Mouse (Mus musculus) lung, embryonic 14.5 days (tissue): ENCODE results near the gene Cfap61. TPM values are rescaled to one million over a fixed set of nuclear protein-coding genes. Genes with fewer than 3 reads are reported as not detected.

Experiments used
- ATAC-seq: fragments of 200-750 bp; cut with Nextera tagmentation; 2 replicates; pipeline ENCODE4 v1.8.0; 2017; ENCODE audit warnings: mild to moderate bottlenecking, moderate TSS enrichment, moderate library complexity; ENCODE audit not compliant: insufficient read depth
- DNase-seq: peaks from one replicate; pipeline ENCODE4 v3.0.0-alpha.2; 2015
- H3K27ac ChIP-seq: fragments of 300-500 bp; sonication (generic); 2 replicates; pipeline ENCODE4 v1.5.1; 2014; ENCODE audit warnings: low read depth, mild to moderate bottlenecking, moderate library complexity
- H3K27me3 ChIP-seq: fragments of 300-500 bp; sonication (generic); 2 replicates; pipeline ENCODE4 v1.6.1; 2014; ENCODE audit warnings: low read length, control low read depth; ENCODE audit not compliant: insufficient read depth
- H3K36me3 ChIP-seq: fragments of 300-500 bp; sonication (generic); 2 replicates; pipeline ENCODE4 v1.6.1; 2014; ENCODE audit warnings: control low read depth; ENCODE audit not compliant: insufficient read depth
- H3K4me1 ChIP-seq: fragments of 300-500 bp; sonication (generic); 2 replicates; pipeline ENCODE4 v1.6.1; 2014; ENCODE audit warnings: antibody characterized with exemption, control low read depth; ENCODE audit not compliant: insufficient read depth
- H3K4me2 ChIP-seq: fragments of 300-500 bp; sonication (generic); 2 replicates; pipeline ENCODE4 v1.6.1; 2014; ENCODE audit warnings: mild to moderate bottlenecking
- H3K4me3 ChIP-seq: fragments of 300-500 bp; sonication (generic); 2 replicates; pipeline ENCODE4 v1.5.1; 2014; ENCODE audit warnings: low read depth, low read length
- H3K9ac ChIP-seq: fragments of 300-500 bp; sonication (generic); 2 replicates; pipeline ENCODE4 v1.6.1; 2014
- H3K9me3 ChIP-seq: fragments of 300-500 bp; sonication (generic); 2 replicates; pipeline ENCODE4 v1.6.1; 2016; ENCODE audit warnings: low read depth, low read length, control low read depth
- CTCF ChIP-seq: IDR thresholded peaks from 2 replicates; pipeline ENCODE4 v1.5.1; 2016; ENCODE audit warnings: antibody characterized with exemption, low read depth
- WGBS: fragments of 180-500 bp; shearing (Covaris S2); extraction: QIAGEN DNeasy Blood & Tissue Kit; methylation state at CpG from one replicate; pipeline ENCODE4 v1.1.7; 2014; 5-methylcytosine and 5-hydroxymethylcytosine counted together
- polyA plus RNA-seq: library from polyadenylated mRNA; unstranded; fragments of >200 nt; fragmentation: Nextera tagmentation; extraction: Ambion mirVana; gene quantifications from 2 replicates; pipeline ENCODE4 v1.2.1, GENCODE M21; 2014

The Cfap61 gene
- 0.11 TPM in 1 of 2 replicates, not detected in the other for polyA plus RNA-seq

DNA sequence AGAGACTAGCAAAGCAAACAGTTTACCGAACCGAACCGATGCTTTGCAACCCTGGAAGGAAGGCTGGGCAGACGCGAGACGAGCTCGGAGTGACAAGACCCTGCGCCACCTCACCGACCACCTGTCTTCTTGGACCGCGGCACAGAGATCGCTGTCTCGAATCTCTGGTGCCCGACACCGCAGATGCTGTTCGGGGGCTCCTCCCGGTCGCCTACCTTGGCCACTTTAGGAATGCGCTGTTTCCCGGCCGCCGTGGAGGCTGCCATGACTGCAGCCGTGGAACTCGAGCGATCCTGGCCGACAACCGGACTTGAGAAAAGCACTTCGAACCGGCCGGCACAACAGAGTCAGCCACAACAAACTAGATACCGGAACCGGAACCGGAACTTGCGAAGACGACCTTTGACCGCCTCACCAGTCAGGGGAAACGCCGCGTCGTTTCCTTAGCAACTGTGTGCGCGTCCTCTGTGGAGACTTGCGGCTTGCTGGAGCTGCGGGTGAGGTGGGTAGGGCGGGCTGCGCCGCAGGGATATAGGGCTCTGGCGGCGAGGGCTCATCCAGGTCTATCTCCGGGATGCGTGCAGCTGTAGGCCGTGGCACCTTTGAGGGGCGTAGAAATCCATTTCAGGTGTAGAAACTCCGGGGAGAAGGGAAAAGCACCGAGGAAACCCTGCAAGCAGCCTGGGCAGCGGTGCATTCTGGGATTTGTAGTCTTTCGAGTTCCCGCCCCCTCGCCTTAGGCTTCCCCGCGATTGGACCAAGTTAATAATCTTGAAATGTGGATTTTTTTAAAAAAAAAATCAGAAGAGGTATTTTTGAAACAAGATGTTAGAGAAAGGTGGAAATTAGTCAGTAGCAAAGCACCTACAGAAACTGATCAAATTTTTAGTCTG lies at the start of gene Cfap61, which contains the start of gene Crnkl1:
TSS of gene Cfap61 (plus strand) at position 446 of the 893 bp plus-strand sequence.
TSS of gene Crnkl1 (minus strand) at position 676 of the 893 bp plus-strand sequence.
- peak within 1 kb of the TSS; percentile 90 for H3K4me2 ChIP-seq
- no peak for TF ChIP-seq CTCF
- H3K36me3 ChIP-seq: peaks cover 22% of the 10 kb centered on the region
- DNase-seq (peak; percentile 98), ATAC-seq (peak; percentile 98)
- peak within 1 kb of the TSS; percentile 67 for H3K9ac ChIP-seq
- no peaks in the 10 kb centered on the region for H3K9me3 ChIP-seq
- no peaks in the 10 kb centered on the region for H3K27me3 ChIP-seq
- H3K4me1 ChIP-seq: no peaks in the 10 kb centered on the region; the same call in 1 of the 2 replicates
- H3K4me3 ChIP-seq: peak within 1 kb of the TSS; percentile 79
- WGBS: under 1% methylated on average over 61 of the region's 61 CpGs
- H3K27ac ChIP-seq: no peak within 1 kb of the TSS

DNA sequence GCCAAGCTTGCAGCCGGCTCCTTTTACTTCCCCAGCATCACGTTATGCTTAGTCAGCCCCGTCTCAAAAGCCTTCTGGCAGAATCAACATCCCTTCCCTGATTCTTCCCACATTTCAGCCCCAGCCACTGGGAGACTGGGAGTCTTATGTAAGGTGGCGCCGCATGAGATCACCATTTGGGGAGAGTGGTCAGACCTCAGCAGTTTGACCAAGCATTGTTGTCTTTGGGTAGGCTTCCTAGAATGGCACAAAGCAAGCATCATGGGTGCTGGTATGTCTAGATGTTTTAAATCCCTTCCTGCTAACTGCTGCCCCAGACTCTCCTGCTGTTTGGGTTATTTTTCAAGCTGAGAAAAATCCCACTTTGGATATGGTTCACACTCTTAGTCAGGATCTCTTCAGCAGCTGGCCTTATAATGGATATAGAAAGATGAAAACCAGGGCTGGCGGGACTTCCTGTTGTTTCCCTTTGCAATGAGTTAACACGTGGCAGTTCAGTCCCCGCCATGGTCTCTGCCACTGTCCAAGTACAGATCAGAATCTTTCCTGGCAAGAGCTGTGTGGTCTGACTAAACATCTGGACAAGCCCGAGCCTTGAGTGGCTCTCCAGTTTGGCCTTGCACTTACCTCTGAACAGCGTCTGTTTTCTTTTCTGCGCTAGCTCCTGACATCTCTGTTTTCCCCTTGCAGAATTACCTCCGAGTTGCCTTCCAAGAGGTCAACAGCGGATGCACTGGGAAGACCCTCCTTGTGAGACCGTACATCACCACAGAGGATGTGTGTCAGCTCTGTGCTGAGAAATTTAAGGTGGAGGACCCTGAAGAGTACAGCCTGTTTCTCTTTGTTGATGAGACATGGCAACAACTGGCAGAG lies 49.4 kb upstream of the Cfap61 start:
- ATAC-seq (no peak), DNase-seq (peak; percentile 50)
- Histone ChIP-seq H3K4me3 (no peak overlapping the region), H3K27me3 (no peaks in the 10 kb centered on the region), H3K4me2 (no peak overlapping the region), H3K4me1 (peaks cover 22% of the 10 kb centered on the region), H3K36me3 (peaks cover 49% of the 10 kb centered on the region), H3K9ac (no peak overlapping the region), H3K9me3 (no peaks in the 10 kb centered on the region), H3K27ac (peak overlapping the region; percentile 75)
- 48% methylated on average over 14 of the region's 14 CpGs for WGBS
- no peak for TF ChIP-seq CTCF

DNA sequence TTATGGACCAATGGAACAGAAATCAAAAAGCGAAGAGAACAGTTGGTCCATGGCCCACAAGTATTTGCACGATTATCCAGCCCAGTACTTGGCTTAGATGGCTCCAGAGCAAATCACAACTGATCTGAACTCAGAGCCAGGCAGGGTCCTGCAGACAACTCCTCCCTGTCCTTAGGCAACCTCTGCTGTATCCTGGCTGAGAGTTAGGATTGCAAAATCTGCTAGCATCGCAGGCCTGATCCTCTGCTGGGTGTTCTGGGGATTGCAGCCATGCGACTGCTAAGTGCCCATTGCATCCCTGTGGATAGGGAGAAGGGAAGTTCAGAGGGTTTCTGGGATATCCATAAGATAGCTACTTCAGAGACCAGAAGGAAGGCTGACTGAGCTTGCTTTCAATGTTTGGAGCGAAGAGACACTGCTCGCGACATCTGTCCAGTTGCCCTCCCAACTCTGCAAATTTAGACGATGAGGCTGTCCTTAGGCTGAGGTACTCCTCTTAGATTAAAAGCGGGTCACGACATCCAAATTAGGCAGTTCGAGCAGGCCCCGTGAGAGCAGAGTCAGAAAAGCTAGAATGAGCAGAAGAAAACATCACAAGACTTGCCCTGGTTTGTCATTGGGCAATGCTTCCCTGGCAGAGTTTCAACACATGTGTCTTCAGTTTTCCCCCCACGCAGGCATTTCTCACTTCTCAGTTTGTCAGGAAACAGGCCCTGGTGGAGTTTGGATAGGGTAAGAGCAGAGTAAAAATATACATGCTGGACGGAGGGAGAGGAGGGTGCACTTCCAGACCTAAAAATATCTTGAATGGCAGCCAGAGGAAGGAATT lies 46.4 kb upstream of the Cfap61 start:
- DNase-seq: peak; percentile 92
- Histone ChIP-seq H3K4me2 (peak overlapping the region; percentile 10; the same call in 1 of the 2 replicates), H3K4me1 (peaks cover 22% of the 10 kb centered on the region), H3K27me3 (no peaks in the 10 kb centered on the region), H3K9me3 (no peaks in the 10 kb centered on the region), H3K27ac (peak overlapping the region; percentile 85), H3K36me3 (peaks cover 41% of the 10 kb centered on the region), H3K4me3 (no peak overlapping the region), H3K9ac (no peak overlapping the region)
- ATAC-seq: peak; percentile 87
- WGBS: 39% methylated on average over 14 of the region's 14 CpGs
- TF ChIP-seq CTCF: peak; percentile 78

DNA sequence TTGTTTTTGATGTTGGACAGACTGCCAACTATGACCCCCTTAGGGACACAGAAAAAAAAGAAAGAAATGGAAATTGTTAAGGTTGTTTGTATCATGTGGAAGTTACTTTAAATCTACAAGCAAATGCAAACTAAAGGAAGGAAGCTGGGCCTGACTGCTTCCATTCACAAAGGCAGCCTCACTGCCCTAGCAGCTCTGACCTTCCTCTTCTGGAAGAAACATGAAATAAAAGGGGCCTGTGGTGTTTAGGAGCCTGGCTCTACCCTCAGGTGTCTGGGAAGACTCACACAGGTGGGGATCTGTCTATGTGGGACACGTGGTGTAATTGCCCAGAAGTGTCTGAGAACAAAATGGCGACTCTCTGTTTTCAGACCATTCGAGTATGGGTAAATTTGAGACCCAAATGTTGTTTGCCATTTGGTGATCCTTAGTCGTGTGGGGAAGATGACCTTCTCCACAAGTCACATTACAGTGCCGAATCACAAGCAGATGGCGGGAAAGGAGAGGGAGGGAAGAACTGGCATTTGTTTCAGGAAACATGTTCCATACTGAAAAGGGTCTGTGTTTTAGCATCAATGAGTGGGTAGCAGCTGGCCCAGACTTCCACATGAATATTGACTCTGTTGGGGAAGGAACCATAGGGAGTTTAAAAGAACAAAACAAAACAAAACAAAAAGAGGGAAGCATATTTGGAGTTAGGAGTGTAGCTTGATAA lies 45.7 kb upstream of the Cfap61 start:
- ATAC-seq (no peak), DNase-seq (no peak)
- no peaks in the 10 kb centered on the region for H3K27me3 ChIP-seq
- TF ChIP-seq CTCF: no peak
- no peak overlapping the region for H3K9ac ChIP-seq
- no peaks in the 10 kb centered on the region for H3K9me3 ChIP-seq
- no peak overlapping the region for H3K4me3 ChIP-seq
- 58% methylated on average over 6 of the region's 6 CpGs for WGBS
- H3K27ac ChIP-seq: peak overlapping the region; percentile 90
- H3K36me3 ChIP-seq: peaks cover 35% of the 10 kb centered on the region
- H3K4me2 ChIP-seq: no peak overlapping the region
- H3K4me1 ChIP-seq: peaks cover 22% of the 10 kb centered on the region

DNA sequence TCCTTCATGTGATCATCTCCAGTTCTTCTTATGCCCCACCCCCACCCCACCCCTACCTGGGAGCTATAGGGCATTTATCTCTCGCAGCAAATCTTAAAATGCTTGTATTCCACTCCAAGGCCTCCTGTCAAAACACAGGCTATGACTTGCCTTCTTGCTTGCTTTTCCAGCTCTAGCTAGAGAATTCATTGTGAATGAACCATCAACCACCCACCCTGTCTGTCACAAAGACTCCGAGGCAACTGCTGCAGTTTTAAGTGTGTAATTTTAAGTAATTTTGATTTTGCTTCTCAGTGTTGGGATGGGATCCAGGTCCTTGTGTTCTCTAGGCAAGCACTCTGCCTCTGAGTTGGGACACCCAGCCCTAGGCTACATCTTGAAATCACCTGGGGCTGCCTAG lies 44.0 kb upstream of the Cfap61 start:
- no peak overlapping the region for H3K9ac ChIP-seq
- no peaks in the 10 kb centered on the region for H3K9me3 ChIP-seq
- WGBS: 76% methylated on average over 2 of the region's 2 CpGs
- peaks cover 19% of the 10 kb centered on the region for H3K36me3 ChIP-seq
- H3K4me2 ChIP-seq: no peak overlapping the region
- no peak overlapping the region for H3K27ac ChIP-seq
- no peak for TF ChIP-seq CTCF
- no peak overlapping the region for H3K4me3 ChIP-seq
- no peaks in the 10 kb centered on the region for H3K27me3 ChIP-seq
- ATAC-seq (no peak), DNase-seq (no peak)
- H3K4me1 ChIP-seq: peaks cover 14% of the 10 kb centered on the region

DNA sequence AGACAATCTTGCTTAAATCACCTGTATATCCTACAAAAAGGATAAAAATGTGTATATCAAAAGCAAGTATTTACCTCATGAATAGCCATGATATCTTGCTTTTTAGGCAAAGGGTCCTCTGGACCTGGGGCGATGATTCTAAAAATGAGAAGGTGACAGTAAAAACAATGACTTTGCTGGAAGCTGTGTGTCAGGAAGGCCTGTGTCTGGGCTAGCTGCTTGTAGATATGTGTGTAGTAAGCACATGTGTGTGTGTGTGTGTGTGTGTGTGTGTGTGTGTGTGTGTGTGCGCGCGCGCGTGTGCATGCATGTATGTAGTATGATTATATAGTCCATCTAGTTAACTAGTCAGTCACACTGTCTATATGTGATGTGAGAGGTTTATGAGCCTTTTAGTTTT lies 40.8 kb upstream of the Cfap61 start:
- Histone ChIP-seq H3K9ac (no peak overlapping the region), H3K4me1 (peaks cover 7% of the 10 kb centered on the region; the same call in 1 of the 2 replicates), H3K27ac (no peak overlapping the region), H3K27me3 (no peaks in the 10 kb centered on the region), H3K36me3 (no peaks in the 10 kb centered on the region), H3K4me3 (no peak overlapping the region), H3K4me2 (no peak overlapping the region), H3K9me3 (no peaks in the 10 kb centered on the region)
- TF ChIP-seq CTCF: no peak
- ATAC-seq: no peak
- WGBS: 96% methylated on average over 6 of the region's 6 CpGs
- no peak for DNase-seq
